Comparison of ENCODE assay signal across 15 mouse cellular contexts in genomic region chr15:87936041-87936440, GRCm38 (mm10).
"Had no signal": no experiment of that assay in that cellular context is flagged by ENCODE, and none has a peak within 500 bp of the region (broad histone marks: within the 10 kb centered on the region; RNA-seq: fewer than 3 reads in every experiment).

No protein-coding gene starts in this region.

- H3K4me3 ChIP-seq: limb, embryonic 13.5 days; midbrain, embryonic 10.5 days; myocyte; neural tube, embryonic 15.5 days had no signal

- H3K4me1 ChIP-seq: limb, embryonic 13.5 days; midbrain, embryonic 10.5 days; neural tube, embryonic 15.5 days had no signal

- H3K27ac ChIP-seq: kidney, postnatal 0 days; limb, embryonic 13.5 days; liver, embryonic 14.5 days; midbrain, embryonic 10.5 days; neural tube, embryonic 15.5 days had no signal

- H3K36me3 ChIP-seq: limb, embryonic 13.5 days; midbrain, embryonic 10.5 days; neural tube, embryonic 15.5 days had no signal

- H3K27me3 ChIP-seq: limb, embryonic 13.5 days; neural tube, embryonic 15.5 days had no signal

- H3K4me2 ChIP-seq: limb, embryonic 13.5 days; neural tube, embryonic 15.5 days had no signal

- H3K9ac ChIP-seq: limb, embryonic 13.5 days; liver, embryonic 14.5 days; neural tube, embryonic 15.5 days had no signal

- DNase-seq: kidney, adult 9 months; kidney, postnatal 36 days; layer of hippocampus, adult 9-11 months; layer of hippocampus, postnatal 36 days; lung, adult 18-20 months; right cerebral cortex, postnatal 4 days; spleen, adult 18-20 months; thymus, adult 18-20 months; thymus, postnatal 14 days had no signal

- H3K9me3 ChIP-seq: limb, embryonic 13.5 days; midbrain, embryonic 10.5 days; neural tube, embryonic 15.5 days had no signal
